Mouse (Mus musculus) lung, postnatal 0 days (tissue): ENCODE results near the gene Gm15114. TPM values are rescaled to one million over a fixed set of nuclear protein-coding genes. Genes with fewer than 3 reads are reported as not detected.
"Not testable (repeated sequence)": the region's sequence is repeated elsewhere in the genome, so short reads cannot be mapped to it uniquely, and the experiment has no call there.

Source experiments
- ATAC-seq: fragments of 200-750 bp; cut with Nextera tagmentation; 2 replicates; pipeline ENCODE4 v1.8.0; 2017; ENCODE audit warnings: moderate library complexity
- DNase-seq: peaks from one replicate; pipeline ENCODE4 v3.0.0-alpha.2; 2016; ENCODE audit warnings: low spot score
- H3K27ac ChIP-seq: fragments of 300-500 bp; sonication (generic); 2 replicates; pipeline ENCODE4 v1.5.1; 2014; ENCODE audit warnings: antibody characterized with exemption, mild to moderate bottlenecking, low read length, mixed read lengths
- H3K27me3 ChIP-seq: fragments of 300-500 bp; sonication (generic); replicated peaks from 2 replicates; pipeline ENCODE4 v1.6.1; 2014; ENCODE audit warnings: low read length, mixed read lengths; ENCODE audit not compliant: insufficient read depth
- H3K36me3 ChIP-seq: fragments of 300-500 bp; sonication (generic); 2 replicates; pipeline ENCODE4 v1.6.1; 2014; ENCODE audit warnings: low read length, mixed read lengths; ENCODE audit not compliant: insufficient read depth
- H3K4me1 ChIP-seq: fragments of 300-500 bp; sonication (generic); 2 replicates; pipeline ENCODE4 v1.6.1; 2014; ENCODE audit warnings: antibody characterized with exemption, low read depth, low read length, mixed read lengths; ENCODE audit not compliant: insufficient read depth
- H3K4me2 ChIP-seq: fragments of 300-500 bp; sonication (generic); replicated peaks from 2 replicates; pipeline ENCODE4 v1.6.1; 2014; ENCODE audit warnings: low read depth, mild to moderate bottlenecking, low read length, moderate library complexity, mixed read lengths
- H3K4me3 ChIP-seq: fragments of 300-500 bp; sonication (generic); 2 replicates; pipeline ENCODE4 v1.5.1; 2014; ENCODE audit warnings: low read depth, low read length
- H3K9ac ChIP-seq: fragments of 300-500 bp; sonication (generic); replicated peaks from 2 replicates; pipeline ENCODE4 v1.6.1; 2014; ENCODE audit warnings: low read depth, mild to moderate bottlenecking
- H3K9me3 ChIP-seq: fragments of 300-500 bp; sonication (generic); 2 replicates; pipeline ENCODE4 v1.6.1; 2016; ENCODE audit warnings: low read length, mixed read lengths
- WGBS: fragments of 180-500 bp; shearing (Covaris S2); extraction: QIAGEN DNeasy Blood & Tissue Kit; methylation state at CpG from one replicate; pipeline ENCODE4 v1.1.7; 2014; 5-methylcytosine and 5-hydroxymethylcytosine counted together
- polyA plus RNA-seq: library from polyadenylated mRNA; unstranded; fragments of >200 nt; fragmentation: Nextera tagmentation; extraction: Ambion mirVana; gene quantifications from 2 replicates; pipeline ENCODE4 v1.2.1, GENCODE M21; 2015

Gene Gm15114
- polyA plus RNA-seq, result not detected in 2 replicates

GRCm38 (mm10) chrX:148488649-148489048 lies at the start of gene Gm15114:
Gene Gm15114, plus strand, starts transcription at chrX:148488949.
- H3K4me3 ChIP-seq, H3K27me3 ChIP-seq, H3K36me3 ChIP-seq, H3K9ac ChIP-seq, DNase-seq, H3K4me1 ChIP-seq, H3K27ac ChIP-seq, ATAC-seq, H3K4me2 ChIP-seq, H3K9me3 ChIP-seq: not testable (repeated sequence)
- WGBS, result no CpG with 5 or more reads among the region's 1 CpGs

Other genes starting within 250 kb of the Gm15114 start
- not detected in 2 replicates for gene Gm8334, start 126.2 kb downstream of the Gm15114 start, polyA plus RNA-seq
- not detected in 2 replicates for gene Gm15127, start 174.6 kb downstream of the Gm15114 start, polyA plus RNA-seq